Mouse (Mus musculus) CH12.LX (cell line): ENCODE data around the gene Trim15. TPM values are rescaled to one million over a fixed set of nuclear protein-coding genes. Genes with fewer than 3 reads are reported as not detected.
"Not testable (repeated sequence)": the region's sequence is repeated elsewhere in the genome, so short reads cannot be mapped to it uniquely, and the experiment has no call there.

Source experiments
- DNase-seq: peaks from one replicate; pipeline ENCODE4 v3.0.0-alpha.2; 2013; ENCODE audit errors: extremely low read depth
- H3K27ac ChIP-seq: 2 replicates; pipeline ENCODE4 v1.5.1; 2012; ENCODE audit warnings: low read depth, mild to moderate bottlenecking, control low read depth, moderate library complexity; ENCODE audit not compliant: insufficient read depth
- H3K27me3 ChIP-seq: replicated peaks from 2 replicates; pipeline ENCODE3; 2012; ENCODE audit warnings: inconsistent platforms
- H3K36me3 ChIP-seq, 2 experiments: replicated peaks in 1 of 2; 2 replicates each; pipeline versions ENCODE3 to v1.6.1; 2012; ENCODE audit warnings: inconsistent platforms in 1 of 2, low read length in 1 of 2, mild to moderate bottlenecking in 1 of 2, mixed read lengths in 1 of 2, moderate library complexity in 1 of 2; ENCODE audit not compliant: control insufficient read depth in 1 of 2, insufficient read depth in 1 of 2
- H3K4me1 ChIP-seq, 2 experiments: 2 replicates each; pipeline ENCODE4 v1.6.1; 2012; ENCODE audit warnings: inconsistent platforms in 1 of 2, moderate library complexity in 1 of 2; ENCODE audit not compliant: insufficient read depth in 2 of 2, control insufficient read depth in 1 of 2
- H3K4me2 ChIP-seq: 2 replicates; pipeline ENCODE4 v1.6.1; 2012; ENCODE audit warnings: low read depth, mild to moderate bottlenecking, control low read depth; ENCODE audit not compliant: poor library complexity, insufficient read depth, severe bottlenecking
- H3K4me3 ChIP-seq, 3 experiments: fragments of 150-350 bp in 1 of 3; sonication (generic) in 1 of 3; replicated peaks in 1 of 3; 2 replicates each; pipeline versions ENCODE3 to v1.5.1; 2011 to 2012; ENCODE audit warnings: low read depth in 2 of 3, low read length in 2 of 3, mild to moderate bottlenecking in 2 of 3, moderate library complexity in 2 of 3, control low read depth in 1 of 3, improper control_type of control experiment in 1 of 3, inconsistent platforms in 1 of 3, mixed read lengths in 1 of 3; ENCODE audit not compliant: poor library complexity in 1 of 3
- H3K79me2 ChIP-seq: replicated peaks from 2 replicates; pipeline ENCODE4 v1.6.1; 2012; ENCODE audit warnings: mild to moderate bottlenecking, moderate library complexity; ENCODE audit not compliant: control insufficient read depth, poor library complexity, insufficient read depth, severe bottlenecking; ENCODE audit errors: extremely low read depth
- H3K9ac ChIP-seq: 2 replicates; pipeline ENCODE4 v1.6.1; 2012; ENCODE audit warnings: low read depth, mild to moderate bottlenecking, control low read depth, moderate library complexity; ENCODE audit not compliant: insufficient read depth
- H3K9me3 ChIP-seq: replicated peaks from 2 replicates; pipeline ENCODE3; 2012; ENCODE audit warnings: low read length, inconsistent platforms, mixed read lengths
- CTCF ChIP-seq, 2 experiments: IDR thresholded peaks in 1 of 2; conservative IDR thresholded peaks in 1 of 2; 2 replicates each; pipeline ENCODE4 v1.5.1; 2011 to 2012; ENCODE audit warnings: low read depth in 2 of 2, low read length in 2 of 2, improper control_type of control experiment in 1 of 2, inconsistent platforms in 1 of 2, mild to moderate bottlenecking in 1 of 2, moderate library complexity in 1 of 2
- GABPA ChIP-seq: IDR thresholded peaks from 2 replicates; pipeline ENCODE4 v1.6.1; 2012; ENCODE audit warnings: low read depth, low read length, improper control_type of control experiment, inconsistent platforms; ENCODE audit not compliant: insufficient replicate concordance
- MAX ChIP-seq: IDR thresholded peaks from 2 replicates; pipeline ENCODE4 v1.6.1; 2011; ENCODE audit warnings: low read length, improper control_type of control experiment
- POLR2A ChIP-seq: IDR thresholded peaks from 2 replicates; pipeline ENCODE4 v1.6.1; 2011; ENCODE audit warnings: low read depth, mild to moderate bottlenecking, improper control_type of control experiment, low read length
- RAD21 ChIP-seq: IDR thresholded peaks from 2 replicates; pipeline ENCODE4 v1.6.1; 2011; ENCODE audit warnings: low read depth, mild to moderate bottlenecking, low read length, improper control_type of control experiment, moderate library complexity
- SMC3 ChIP-seq: IDR thresholded peaks from 2 replicates; pipeline ENCODE4 v1.6.1; 2011; ENCODE audit warnings: low read depth, low read length, improper control_type of control experiment
- TBP ChIP-seq: conservative IDR thresholded peaks from 2 replicates; pipeline ENCODE4 v1.6.1; 2011; ENCODE audit warnings: low read depth, low read length, improper control_type of control experiment
- UBTF ChIP-seq: IDR thresholded peaks from 2 replicates; pipeline ENCODE4 v1.6.1; 2012; ENCODE audit warnings: low read depth, mild to moderate bottlenecking, inconsistent platforms, low read length, improper control_type of control experiment, moderate library complexity
- USF2 ChIP-seq: conservative IDR thresholded peaks from 2 replicates; pipeline ENCODE4 v1.6.1; 2011; ENCODE audit warnings: low read depth, low read length, improper control_type of control experiment
- ZC3H11A ChIP-seq: IDR thresholded peaks from 2 replicates; pipeline ENCODE4 v1.6.1; 2012; ENCODE audit warnings: low read depth, mild to moderate bottlenecking, inconsistent platforms, low read length, improper control_type of control experiment
- ZNF384 ChIP-seq: IDR thresholded peaks from 2 replicates; pipeline ENCODE4 v1.6.1; 2012; ENCODE audit warnings: low read depth, low read length, improper control_type of control experiment, inconsistent platforms
- dilution Hi-C: fragments of 300-500 bp; cut with MboI; formaldehyde crosslinking; loops from 2 replicates; pipeline ENCODE4 v1.14.3; 2020; ENCODE audit warnings: low sequenced_read_pairs; ENCODE audit not compliant: extremely low pct_unique_long_range_greater_than_20kb, extremely low pct_ligation_motif_present
- in situ Hi-C: fragments of 300-500 bp; cut with MboI; formaldehyde crosslinking; loops from 3 replicates; pipeline ENCODE4 v1.14.3; 2019; ENCODE audit warnings: low sequenced_read_pairs, low pct_ligation_motif_present, low pct_unique_long_range_greater_than_20kb, mixed read lengths
- polyA plus RNA-seq: library from polyadenylated mRNA; unstranded; fragments of >175 nt; gene quantifications from 2 replicates; pipeline ENCODE4 v1.2.1, GENCODE M21; 2012; ENCODE audit warnings: low read depth; ENCODE audit not compliant: insufficient read length
- total RNA-seq, 2 experiments: library from RNA; depleted of rRNA; stranded (reverse); fragments of 300-350 nt in 1 of 2; fragments of >200 nt in 1 of 2; gene quantifications; 2 replicates each; pipeline ENCODE4 v1.2.3; 2012 to 2014

Gene Trim15
- total and polyA plus RNA-seq, 3 experiments, result not detected

DNA sequence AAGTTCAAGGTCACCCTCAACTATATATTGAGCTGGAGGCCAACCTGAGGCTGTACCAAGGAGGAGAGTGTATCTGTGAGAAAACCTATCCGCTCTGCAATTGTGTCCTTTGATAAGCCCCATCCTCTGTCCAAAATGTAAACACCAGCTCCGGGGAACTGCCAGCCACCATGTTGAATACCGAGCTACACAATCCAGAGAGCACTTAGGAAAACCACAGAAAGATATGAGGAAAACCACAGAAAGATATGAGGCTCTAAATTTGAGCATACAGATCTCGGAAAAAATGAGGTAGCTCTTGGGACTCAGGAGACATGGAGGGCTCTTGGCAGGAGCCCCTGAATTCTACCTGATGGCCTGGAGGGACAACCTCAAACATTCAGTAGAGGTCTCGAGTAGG is 26.4 kb upstream of the Trim15 start:
- Histone ChIP-seq H3K79me2 (no peaks in the 10 kb centered on the region), H3K27ac (no peak overlapping the region), H3K4me2 (no peak overlapping the region), H3K27me3 (no peaks in the 10 kb centered on the region), H3K4me3 (no peak overlapping the region), H3K9me3 (no peaks in the 10 kb centered on the region), H3K36me3 (no peaks in the 10 kb centered on the region), H3K9ac (no peak overlapping the region), H3K4me1 (peaks cover 4 to 12% of the 10 kb centered on the region in 2 experiments; a peak in 3 of 4 replicates)
- DNase-seq, result no peak
- TF ChIP-seq ZC3H11A (no peak), TBP (no peak), USF2 (no peak), ZNF384 (no peak), MAX (no peak), UBTF (no peak)
- in situ Hi-C loops, result loop anchor here (10.0 kb wide), 1 partner anchor 171 kb away; no protein-coding TSS in a partner anchor
- dilution Hi-C loops, result no loop called here

DNA sequence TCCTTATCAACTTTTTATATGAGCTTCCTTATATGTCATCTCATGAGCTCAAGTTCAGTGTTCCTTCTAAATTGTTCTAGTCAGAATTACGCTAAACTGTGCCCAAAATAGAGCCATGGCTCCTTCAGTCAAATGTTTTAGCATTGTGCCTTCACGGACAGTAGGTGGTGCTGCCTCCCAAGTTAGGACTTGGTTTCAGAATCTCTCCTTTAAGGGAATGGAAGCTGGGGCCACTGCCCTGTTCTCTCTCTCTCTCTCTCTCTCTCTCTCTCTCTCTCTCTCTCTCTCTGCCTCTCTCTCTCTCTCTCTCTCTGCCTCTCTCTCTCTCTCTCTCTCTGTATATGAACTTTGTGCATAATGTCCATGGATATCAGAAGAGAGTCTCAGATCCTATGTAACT is 25.4 kb upstream of the Trim15 start:
- no peak overlapping the region for H3K9ac ChIP-seq
- H3K36me3 ChIP-seq, result no peaks in the 10 kb centered on the region
- H3K4me3 ChIP-seq, result no peak overlapping the region
- peak; percentile 62 for DNase-seq
- H3K4me2 ChIP-seq, result no peak overlapping the region
- no peak overlapping the region for H3K27ac ChIP-seq
- no peaks in the 10 kb centered on the region for H3K9me3 ChIP-seq
- peaks cover 4 to 12% of the 10 kb centered on the region in 2 experiments; a peak in 3 of 4 replicates for H3K4me1 ChIP-seq
- in situ Hi-C loops (loop anchor here (10.0 kb wide), 1 partner anchor 172 kb away; no protein-coding TSS in a partner anchor), dilution Hi-C loops (no loop called here)
- peak in 1 of 2 experiments; percentile 84; a peak in 3 of 4 replicates for TF ChIP-seq CTCF (conservative IDR thresholded peaks at IDR 0.05 in 1 of 2, IDR thresholded peaks at IDR 0.05 in 1 of 2; ENCODE audit: low read depth in 2 of 2, low read length in 2 of 2)
- TF ChIP-seq RAD21, result peak; percentile 80
- TF ChIP-seq GABPA, result no peak
- no peak for TF ChIP-seq POLR2A
- TF ChIP-seq SMC3, result peak; percentile 63
- H3K79me2 ChIP-seq, result no peaks in the 10 kb centered on the region
- H3K27me3 ChIP-seq, result no peaks in the 10 kb centered on the region

DNA sequence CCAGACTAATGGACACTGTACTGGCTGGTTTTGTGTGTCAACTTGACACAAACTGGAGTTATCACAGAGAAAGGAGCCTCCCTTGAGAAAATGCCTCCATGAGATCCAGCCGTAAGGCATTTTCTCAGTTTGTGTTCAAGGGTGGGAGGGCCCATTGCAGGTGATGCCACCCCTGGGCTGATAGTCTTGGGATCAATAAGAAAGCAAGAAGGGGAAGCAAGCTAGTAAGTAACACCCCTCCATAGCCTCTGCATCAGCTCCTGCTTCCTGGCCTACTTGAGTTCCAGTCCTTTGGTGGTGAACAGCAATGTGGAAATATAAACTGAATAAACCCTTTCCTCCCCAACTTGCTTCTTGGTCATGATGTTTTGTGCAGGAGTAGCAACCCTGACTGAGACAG is 24.5 kb upstream of the Trim15 start:
- in situ Hi-C loops, result loop anchor here (10.0 kb wide), 1 partner anchor 173 kb away; no protein-coding TSS in a partner anchor
- dilution Hi-C loops, H3K36me3 ChIP-seq, H3K9ac ChIP-seq, H3K79me2 ChIP-seq, H3K4me3 ChIP-seq, H3K27me3 ChIP-seq, H3K27ac ChIP-seq, H3K4me2 ChIP-seq, H3K9me3 ChIP-seq, DNase-seq: not testable (repeated sequence)
- peaks cover 4 to 12% of the 10 kb centered on the region in 2 experiments; a peak in 3 of 4 replicates for H3K4me1 ChIP-seq
